Mouse (Mus musculus): ENCODE measurements around the gene Mapk9. TPM values are rescaled to one million over a fixed set of nuclear protein-coding genes. Genes with fewer than 3 reads are reported as not detected.

The Mapk9 gene
- total and polyA plus RNA-seq, 2 experiments from 2014 or later = 70.4 to 124 TPM

GRCm38 (mm10) chr11:49847071-49847810, 690 bp downstream of the Mapk9 start:
- ATAC-seq (peak; percentile 2; the same call in 1 of the 2 replicates), DNase-seq (ENCODE audit: low spot score) (peak; percentile 64)
- peaks cover 22% of the 10 kb centered on the region for H3K4me1 ChIP-seq (ENCODE audit: insufficient read depth, low read length)
- no peaks in the 10 kb centered on the region for H3K27me3 ChIP-seq (ENCODE audit: insufficient read depth, low read length)
- TF ChIP-seq CTCF (IDR thresholded peaks at IDR 0.05; ENCODE audit: low read depth) = no peak
- peak overlapping the region; percentile 94 for H3K9ac ChIP-seq (replicated peaks; ENCODE audit: low read length)
- H3K9me3 ChIP-seq (ENCODE audit: low read length) = no peaks in the 10 kb centered on the region
- no peaks in the 10 kb centered on the region for H3K36me3 ChIP-seq (ENCODE audit: insufficient read depth, low read length)
- peak overlapping the region; percentile 80 for H3K4me2 ChIP-seq (ENCODE audit: low read depth, low read length)
- H3K4me3 ChIP-seq (ENCODE audit: low read length) = peak overlapping the region; percentile 87
- H3K27ac ChIP-seq = peak overlapping the region; percentile 85
- 7% methylated on average over 28 of the region's 29 CpGs for WGBS

GRCm38 (mm10) chr11:49847811-49848078, 1.2 kb downstream of the Mapk9 start:
- peaks cover 22% of the 10 kb centered on the region for H3K4me1 ChIP-seq (ENCODE audit: insufficient read depth, low read length)
- WGBS = 70% methylated on average over 2 of the region's 2 CpGs
- H3K27ac ChIP-seq = 0 out of 2 replicates have a peak overlapping the region, but pooled peaks have one; percentile 85
- no peak for DNase-seq (ENCODE audit: low spot score)
- ATAC-seq = no peak
- peak overlapping the region; percentile 80 for H3K4me2 ChIP-seq (ENCODE audit: low read depth, low read length)
- no peaks in the 10 kb centered on the region for H3K27me3 ChIP-seq (ENCODE audit: insufficient read depth, low read length)
- TF ChIP-seq CTCF (IDR thresholded peaks at IDR 0.05; ENCODE audit: low read depth) = no peak
- no peaks in the 10 kb centered on the region for H3K9me3 ChIP-seq (ENCODE audit: low read length)
- no peaks in the 10 kb centered on the region for H3K36me3 ChIP-seq (ENCODE audit: insufficient read depth, low read length)
- peak overlapping the region; percentile 94 for H3K9ac ChIP-seq (replicated peaks; ENCODE audit: low read length)
- H3K4me3 ChIP-seq (ENCODE audit: low read length) = peak overlapping the region; percentile 87

DNA sequence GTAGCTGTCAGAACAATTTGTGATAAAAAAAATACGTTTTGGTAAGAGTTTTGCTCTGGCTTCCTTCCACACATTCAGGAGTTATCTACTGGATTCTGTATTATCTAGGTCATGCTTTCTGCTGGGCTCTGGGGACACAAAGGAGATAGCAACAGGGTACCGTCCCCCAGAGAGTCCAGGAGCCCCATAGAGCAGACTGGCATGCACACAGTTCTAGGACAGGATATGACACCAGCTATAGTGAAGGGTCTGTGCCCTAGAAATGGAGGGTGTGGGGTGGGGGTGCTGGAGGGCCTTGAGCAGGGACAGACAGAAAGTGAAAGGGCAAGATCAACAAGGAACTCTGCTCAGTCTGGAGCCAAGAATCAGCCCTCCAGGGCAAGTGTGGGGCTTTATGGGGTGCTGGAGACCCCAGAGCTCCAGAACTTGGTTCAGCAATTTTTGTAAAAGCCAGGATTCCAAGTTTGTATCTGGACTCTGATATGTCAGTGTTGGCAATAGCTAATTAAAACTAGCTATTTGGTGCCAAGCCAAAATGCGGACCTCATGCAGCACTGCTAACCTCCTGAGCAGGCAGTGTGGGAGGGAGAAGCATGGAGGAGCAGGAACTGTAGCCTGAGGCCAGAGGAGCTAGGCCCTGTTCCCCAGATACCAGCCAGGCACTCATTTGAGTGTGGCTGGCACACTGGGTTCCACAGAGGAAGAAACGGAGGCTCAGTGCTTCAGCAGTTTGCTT, 1.7 kb downstream of the Mapk9 start:
- 42% methylated on average over 4 of the region's 4 CpGs for WGBS
- no peak overlapping the region for H3K9ac ChIP-seq (replicated peaks; ENCODE audit: low read length)
- H3K4me3 ChIP-seq (ENCODE audit: low read length) = peak overlapping the region; percentile 87
- H3K36me3 ChIP-seq (ENCODE audit: insufficient read depth, low read length) = no peaks in the 10 kb centered on the region
- H3K27ac ChIP-seq = no peak overlapping the region
- no peaks in the 10 kb centered on the region for H3K27me3 ChIP-seq (ENCODE audit: insufficient read depth, low read length)
- peaks cover 22% of the 10 kb centered on the region for H3K4me1 ChIP-seq (ENCODE audit: insufficient read depth, low read length)
- H3K4me2 ChIP-seq (ENCODE audit: low read depth, low read length) = peak overlapping the region; percentile 80
- ATAC-seq (no peak), DNase-seq (ENCODE audit: low spot score) (peak; percentile 15)
- H3K9me3 ChIP-seq (ENCODE audit: low read length) = no peaks in the 10 kb centered on the region
- TF ChIP-seq CTCF (IDR thresholded peaks at IDR 0.05; ENCODE audit: low read depth) = no peak

GRCm38 (mm10) chr11:49850331-49850730, 3.8 kb downstream of the Mapk9 start:
- TF ChIP-seq CTCF (IDR thresholded peaks at IDR 0.05; ENCODE audit: low read depth) = no peak
- Histone ChIP-seq H3K9me3 (ENCODE audit: low read length) (no peaks in the 10 kb centered on the region), H3K4me3 (ENCODE audit: low read length) (no peak overlapping the region), H3K27ac (no peak overlapping the region), H3K4me2 (ENCODE audit: low read depth, low read length) (no peak overlapping the region), H3K9ac (replicated peaks; ENCODE audit: low read length) (no peak overlapping the region), H3K4me1 (ENCODE audit: insufficient read depth, low read length) (peaks cover 20% of the 10 kb centered on the region), H3K27me3 (ENCODE audit: insufficient read depth, low read length) (no peaks in the 10 kb centered on the region), H3K36me3 (ENCODE audit: insufficient read depth, low read length) (peaks cover 10% of the 10 kb centered on the region)
- ATAC-seq = no peak
- WGBS = 92% methylated on average over 7 of the region's 7 CpGs
- no peak for DNase-seq (ENCODE audit: low spot score)

DNA sequence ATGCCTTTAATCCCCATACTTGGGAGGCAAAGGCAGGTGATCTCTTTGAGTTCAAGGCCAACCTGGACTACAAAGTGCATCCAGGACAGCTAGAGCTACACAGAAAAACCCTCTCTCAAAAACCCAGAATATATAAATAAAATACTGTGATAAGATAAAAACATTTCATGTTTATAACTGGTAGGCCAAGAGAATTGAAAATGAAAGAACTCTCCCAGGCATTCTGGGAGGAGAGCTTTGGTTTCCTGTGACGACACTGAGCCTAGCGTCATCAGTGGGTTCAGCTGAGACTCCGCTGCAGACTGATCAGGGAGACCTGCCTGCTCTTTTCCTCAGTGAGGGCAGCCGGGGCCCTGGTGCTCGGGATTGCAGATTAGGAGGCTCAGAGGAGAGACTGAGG, 8.6 kb downstream of the Mapk9 start:
- 83% methylated on average over 5 of the region's 5 CpGs for WGBS
- TF ChIP-seq CTCF (IDR thresholded peaks at IDR 0.05; ENCODE audit: low read depth) = no peak

GRCm38 (mm10) chr11:49861139-49861538, 14.6 kb downstream of the Mapk9 start:
- H3K9me3 ChIP-seq (ENCODE audit: low read length) = no peaks in the 10 kb centered on the region
- no peaks in the 10 kb centered on the region for H3K27me3 ChIP-seq (ENCODE audit: insufficient read depth, low read length)
- DNase-seq (ENCODE audit: low spot score) = no peak
- ATAC-seq = no peak
- 93% methylated on average over 4 of the region's 4 CpGs for WGBS
- no peak overlapping the region for H3K27ac ChIP-seq
- no peak overlapping the region for H3K9ac ChIP-seq (replicated peaks; ENCODE audit: low read length)
- TF ChIP-seq CTCF (IDR thresholded peaks at IDR 0.05; ENCODE audit: low read depth) = no peak
- H3K36me3 ChIP-seq (ENCODE audit: insufficient read depth, low read length) = peaks cover 20% of the 10 kb centered on the region; the same call in 1 of the 2 replicates
- no peak overlapping the region for H3K4me2 ChIP-seq (ENCODE audit: low read depth, low read length)
- H3K4me1 ChIP-seq (ENCODE audit: insufficient read depth, low read length) = no peaks in the 10 kb centered on the region
- H3K4me3 ChIP-seq (ENCODE audit: low read length) = no peak overlapping the region

More for the DNA sequence above, 8.6 kb downstream of the Mapk9 start:
- H3K9me3 ChIP-seq (ENCODE audit: low read length) = no peaks in the 10 kb centered on the region
- H3K36me3 ChIP-seq (ENCODE audit: insufficient read depth, low read length) = peaks cover 21% of the 10 kb centered on the region
- no peak overlapping the region for H3K4me3 ChIP-seq (ENCODE audit: low read length)
- no peak overlapping the region for H3K4me2 ChIP-seq (ENCODE audit: low read depth, low read length)
- no peak for ATAC-seq
- no peaks in the 10 kb centered on the region for H3K4me1 ChIP-seq (ENCODE audit: insufficient read depth, low read length)
- H3K27me3 ChIP-seq (ENCODE audit: insufficient read depth, low read length) = no peaks in the 10 kb centered on the region
- no peak overlapping the region for H3K9ac ChIP-seq (replicated peaks; ENCODE audit: low read length)
- no peak overlapping the region for H3K27ac ChIP-seq
- DNase-seq (ENCODE audit: low spot score) = no peak

GRCm38 (mm10) chr11:49863926-49864325, 17.4 kb downstream of the Mapk9 start:
- Histone ChIP-seq H3K9ac (replicated peaks; ENCODE audit: low read length) (no peak overlapping the region), H3K4me2 (ENCODE audit: low read depth, low read length) (no peak overlapping the region), H3K36me3 (ENCODE audit: insufficient read depth, low read length) (peaks cover 22% of the 10 kb centered on the region; the same call in 1 of the 2 replicates), H3K27ac (no peak overlapping the region), H3K9me3 (ENCODE audit: low read length) (no peaks in the 10 kb centered on the region), H3K27me3 (ENCODE audit: insufficient read depth, low read length) (no peaks in the 10 kb centered on the region), H3K4me3 (ENCODE audit: low read length) (no peak overlapping the region), H3K4me1 (ENCODE audit: insufficient read depth, low read length) (no peaks in the 10 kb centered on the region)
- no peak for DNase-seq (ENCODE audit: low spot score)
- TF ChIP-seq CTCF (IDR thresholded peaks at IDR 0.05; ENCODE audit: low read depth) = no peak
- no peak for ATAC-seq

All from hindbrain, postnatal 0 days (tissue).